Mouse (Mus musculus): ENCODE results near the gene Ttc38.
A peak's percentile ranks its signal among the peaks of the same experiment; 100 is the strongest.
"Not testable (repeated sequence)": the region's sequence is repeated elsewhere in the genome, so short reads cannot be mapped to it uniquely, and the experiment has no call there.

Gene Ttc38

GRCm38 (mm10) chr15:85821203-85822010 lies 10.7 kb upstream of the Ttc38 start, which contains the start of gene Pkdrej:
Pkdrej (minus strand) TSS chr15:85821734.
- DNase-seq (ENCODE audit: extremely low spot score, low read depth, low spot score) = no peak

- DNase-seq (ENCODE audit: extremely low spot score, low read depth, low spot score) = no peak
These were observed 10.1 kb upstream of the Ttc38 start for GRCm38 (mm10) chr15:85822011-85822359.

GRCm38 (mm10) chr15:85826676-85827075 lies 5.4 kb upstream of the Ttc38 start:
- no peak for DNase-seq (ENCODE audit: extremely low spot score, low read depth, low spot score)

- DNase-seq (ENCODE audit: extremely low spot score, low read depth, low spot score) = no peak
These were observed 4.0 kb upstream of the Ttc38 start for GRCm38 (mm10) chr15:85828071-85828470.

GRCm38 (mm10) chr15:85829470-85829869 lies 2.6 kb upstream of the Ttc38 start:
- no peak for DNase-seq (ENCODE audit: extremely low spot score, low read depth, low spot score)

GRCm38 (mm10) chr15:85832599-85832998 lies 493 bp downstream of the Ttc38 start:
- no peak for DNase-seq (ENCODE audit: extremely low spot score, low read depth, low spot score)

GRCm38 (mm10) chr15:85835335-85835734 lies 3.2 kb downstream of the Ttc38 start:
- no peak for DNase-seq (ENCODE audit: extremely low spot score, low read depth, low spot score)

GRCm38 (mm10) chr15:85836887-85837286 lies 4.8 kb downstream of the Ttc38 start:
- DNase-seq (ENCODE audit: extremely low spot score, low read depth, low spot score) = no peak

- no peak for DNase-seq (ENCODE audit: extremely low spot score, low read depth, low spot score)
These were observed 8.9 kb downstream of the Ttc38 start for GRCm38 (mm10) chr15:85840983-85841382.

- DNase-seq (ENCODE audit: extremely low spot score, low read depth, low spot score) = no peak
These were observed 9.8 kb downstream of the Ttc38 start for GRCm38 (mm10) chr15:85841796-85842360.

- DNase-seq (ENCODE audit: extremely low spot score, low read depth, low spot score) = no peak
These were observed 13.0 kb downstream of the Ttc38 start for GRCm38 (mm10) chr15:85845071-85845470.

GRCm38 (mm10) chr15:85851656-85852392 lies 19.7 kb downstream of the Ttc38 start:
- no peak for DNase-seq (ENCODE audit: extremely low spot score, low read depth, low spot score)

- DNase-seq (ENCODE audit: extremely low spot score, low read depth, low spot score) = no peak
These were observed 26.9 kb downstream of the Ttc38 start for GRCm38 (mm10) chr15:85858980-85859489.

- DNase-seq (ENCODE audit: extremely low spot score, low read depth, low spot score) = peak; percentile 92
These were observed 27.5 kb downstream of the Ttc38 start, which contains the start of gene Gtse1 for GRCm38 (mm10) chr15:85859490-85860031. Gtse1 (plus strand) TSS chr15:85859745.

- not testable (repeated sequence) for DNase-seq (ENCODE audit: extremely low spot score, low read depth, low spot score)
These were observed 33.8 kb downstream of the Ttc38 start for GRCm38 (mm10) chr15:85865913-85866312.

- DNase-seq (ENCODE audit: extremely low spot score, low read depth, low spot score) = no peak
These were observed 35.6 kb downstream of the Ttc38 start for GRCm38 (mm10) chr15:85867696-85868095.

- DNase-seq (ENCODE audit: extremely low spot score, low read depth, low spot score) = no peak
These were observed 45.2 kb downstream of the Ttc38 start for GRCm38 (mm10) chr15:85877336-85877735.

GRCm38 (mm10) chr15:85878848-85879497 lies 46.9 kb downstream of the Ttc38 start, which contains the start of gene Trmu:
Trmu (plus strand) TSS chr15:85879312.
- peak; percentile 64 for DNase-seq (ENCODE audit: extremely low spot score, low read depth, low spot score)

GRCm38 (mm10) chr15:85879498-85879895 lies 47.4 kb downstream of the Ttc38 start:
- no peak for DNase-seq (ENCODE audit: extremely low spot score, low read depth, low spot score)

- no peak for DNase-seq (ENCODE audit: extremely low spot score, low read depth, low spot score)
These were observed 53.5 kb downstream of the Ttc38 start for GRCm38 (mm10) chr15:85885606-85886005.

- no peak for DNase-seq (ENCODE audit: extremely low spot score, low read depth, low spot score)
These were observed 57.1 kb downstream of the Ttc38 start for GRCm38 (mm10) chr15:85889235-85889634.

Data from hindlimb bud, embryonic 11.5 days (tissue).